Mouse (Mus musculus) stomach, postnatal 0 days (tissue): Measurements from ENCODE around the gene Stk10.

Source experiments
- CTCF ChIP-seq: IDR thresholded peaks from 2 replicates; pipeline ENCODE4 v1.5.1; 2016; ENCODE audit warnings: antibody characterized with exemption, low read depth, mild to moderate bottlenecking, moderate library complexity
- EP300 ChIP-seq: optimal IDR thresholded peaks from 2 replicates; pipeline ENCODE3; 2016; ENCODE audit warnings: antibody characterized with exemption

DNA sequence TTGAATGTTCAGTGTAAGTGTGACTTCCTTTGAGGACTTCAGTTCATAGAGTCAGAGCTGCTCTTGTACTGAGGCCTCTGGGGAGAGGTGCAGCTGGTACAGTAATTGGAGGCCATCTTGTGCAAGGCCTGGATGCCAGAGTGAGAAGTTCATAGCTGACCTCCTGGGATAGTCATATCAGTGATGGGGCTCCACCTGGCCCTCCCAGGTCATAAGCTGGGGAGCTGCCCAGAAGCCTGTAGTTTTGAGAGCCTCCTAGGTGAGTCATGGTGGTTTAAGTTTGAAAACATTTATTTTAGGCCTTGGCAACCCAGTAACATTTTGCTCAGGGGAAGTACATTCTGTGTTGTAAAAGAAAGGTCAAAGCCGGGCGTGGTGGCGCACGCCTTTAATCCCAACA, 24.9 kb downstream of the Stk10 start:
- TF ChIP-seq CTCF (no peak), EP300 (no peak)
